Mouse (Mus musculus) adrenal gland, postnatal 14 days (tissue): Measurements from ENCODE around the gene D5Ertd579e. TPM values are rescaled to one million over a fixed set of nuclear protein-coding genes. Genes with fewer than 3 reads are reported as not detected.
A peak's percentile ranks its signal among the peaks of the same experiment; 100 is the strongest.
"Not testable (repeated sequence)": the region's sequence is repeated elsewhere in the genome, so short reads cannot be mapped to it uniquely, and the experiment has no call there.

Source experiments
- DNase-seq: peaks from one replicate; pipeline ENCODE4 v3.0.0; 2021; ENCODE audit warnings: mixed read lengths
- total RNA-seq: library from RNA; stranded (reverse); gene quantifications from 2 replicates; pipeline ENCODE4 v1.2.3, GENCODE M21; 2021

Gene D5Ertd579e
- total RNA-seq, 1 experiment from 2014 or later, result 61.5 TPM

- no peak for DNase-seq
Measured at GRCm38 (mm10) chr5:36681219-36681618, 14.6 kb downstream of the D5Ertd579e start.

GRCm38 (mm10) chr5:36679918-36680598, 15.8 kb downstream of the D5Ertd579e start:
- DNase-seq, result no peak

GRCm38 (mm10) chr5:36678799-36679198, 17.0 kb downstream of the D5Ertd579e start:
- DNase-seq, result no peak

- no peak for DNase-seq
Measured at GRCm38 (mm10) chr5:36677907-36678306, 17.9 kb downstream of the D5Ertd579e start.

GRCm38 (mm10) chr5:36675466-36675865, 20.4 kb downstream of the D5Ertd579e start:
- no peak for DNase-seq

- DNase-seq, result no peak
Measured at GRCm38 (mm10) chr5:36674658-36675433, 21.0 kb downstream of the D5Ertd579e start.

GRCm38 (mm10) chr5:36669021-36670008, 26.5 kb downstream of the D5Ertd579e start:
- no peak for DNase-seq

- no peak for DNase-seq
Measured at GRCm38 (mm10) chr5:36668572-36668971, 27.3 kb downstream of the D5Ertd579e start.

- not testable (repeated sequence) for DNase-seq
Measured at GRCm38 (mm10) chr5:36667986-36668385, 27.8 kb downstream of the D5Ertd579e start.

- DNase-seq, result no peak
Measured at GRCm38 (mm10) chr5:36667165-36667564, 28.7 kb downstream of the D5Ertd579e start.

GRCm38 (mm10) chr5:36666699-36667098, 29.1 kb downstream of the D5Ertd579e start:
- DNase-seq, result not testable (repeated sequence)

- peak; percentile 42 for DNase-seq
Measured at GRCm38 (mm10) chr5:36663329-36663728, 32.5 kb downstream of the D5Ertd579e start.

- not testable (repeated sequence) for DNase-seq
Measured at GRCm38 (mm10) chr5:36660977-36661760, 34.7 kb downstream of the D5Ertd579e start.

- DNase-seq, result no peak
Measured at GRCm38 (mm10) chr5:36625612-36626011, 70.2 kb downstream of the D5Ertd579e start.

- no peak for DNase-seq
Measured at GRCm38 (mm10) chr5:36623670-36624069, 72.2 kb downstream of the D5Ertd579e start.

GRCm38 (mm10) chr5:36621058-36621449, 74.8 kb downstream of the D5Ertd579e start:
- DNase-seq, result no peak

GRCm38 (mm10) chr5:36620409-36621057, 75.3 kb downstream of the D5Ertd579e start:
- DNase-seq, result no peak

- DNase-seq, result no peak
Measured at GRCm38 (mm10) chr5:36618890-36619289, 76.9 kb downstream of the D5Ertd579e start.

GRCm38 (mm10) chr5:36618356-36618755, 77.5 kb downstream of the D5Ertd579e start:
- DNase-seq, result no peak

- no peak for DNase-seq
Measured at GRCm38 (mm10) chr5:36614124-36614523, 81.7 kb downstream of the D5Ertd579e start.

- no peak for DNase-seq
Measured at GRCm38 (mm10) chr5:36608939-36609499, 86.8 kb downstream of the D5Ertd579e start.
